Comparison of ENCODE assay signal across 8 mouse cellular contexts in genomic region chr1:58795291-58796058, GRCm38 (mm10). TPM values are rescaled to one million over a fixed set of nuclear protein-coding genes. Genes with fewer than 3 reads are reported as not detected.
DNase-seq lines count a peak whose midpoint lies in the region; ATAC-seq and TF ChIP-seq lines count a peak whose summit lies in the region.

Casp8 (plus strand) TSS chr1:58795374.

- peak within 1 kb of the TSS; percentile 75 for H3K4me3 ChIP-seq in embryonic fibroblast, embryonic 13.5 days (ENCODE audit: insufficient read depth, low read length)
- H3K4me3 ChIP-seq in heart, embryonic 16.5 days (ENCODE audit: low read length) = peak within 1 kb of the TSS; percentile 78
- peak within 1 kb of the TSS; percentile 96 for H3K4me3 ChIP-seq in megakaryocyte, embryonic 14.5 days (replicated peaks)

- no peak for TF ChIP-seq CTCF in embryonic fibroblast, embryonic 13.5 days (IDR thresholded peaks at IDR 0.05; ENCODE audit: borderline replicate concordance, insufficient read depth, low read length)

- peaks cover 3% of the 10 kb centered on the region for H3K36me3 ChIP-seq in heart, embryonic 16.5 days (ENCODE audit: control insufficient read depth, insufficient read depth)
- H3K36me3 ChIP-seq in megakaryocyte, embryonic 14.5 days (replicated peaks; ENCODE audit: low read length) = peaks cover 21% of the 10 kb centered on the region

- H3K4me2 ChIP-seq in heart, embryonic 16.5 days (ENCODE audit: low read depth, low read length) = peak within 1 kb of the TSS; percentile 86

- H3K9ac ChIP-seq in heart, embryonic 16.5 days (ENCODE audit: low read length) = peak within 1 kb of the TSS; percentile 90

- under 1% methylated on average over 42 of the region's 42 CpGs for WGBS in heart, embryonic 16.5 days

- no peaks in the 10 kb centered on the region for H3K27me3 ChIP-seq in heart, embryonic 16.5 days (ENCODE audit: control insufficient read depth, insufficient read depth, low read length)
- H3K27me3 ChIP-seq in megakaryocyte, embryonic 14.5 days (replicated peaks) = no peaks in the 10 kb centered on the region

- peak; percentile 90 for DNase-seq in A20 (ENCODE audit: low read depth, low spot score)
- peak; percentile 82 for DNase-seq in kidney, postnatal 14 days
- DNase-seq in spleen, adult 12 weeks (ENCODE audit: low spot score) = peak; percentile 50
- no peak for DNase-seq in layer of hippocampus, adult 18-20 months (ENCODE audit: low spot score in 2 of 2)

- peak within 1 kb of the TSS; percentile 56 for H3K27ac ChIP-seq in embryonic fibroblast, embryonic 13.5 days (ENCODE audit: insufficient read depth, low read length)
- peak within 1 kb of the TSS; percentile 82 for H3K27ac ChIP-seq in heart, embryonic 16.5 days (ENCODE audit: low read length)

- TF ChIP-seq POLR2A in embryonic fibroblast, embryonic 13.5 days (IDR thresholded peaks at IDR 0.05; ENCODE audit: low read depth, low read length) = peak; percentile 49

- peak; percentile 60 for ATAC-seq in activated CD4-positive, CD25-positive, alpha-beta regulatory T cell, adult 4 months
- peak; percentile 84 for ATAC-seq in heart, embryonic 16.5 days (replicated peaks; ENCODE audit: extremely low read depth, insufficient read depth, low FRiP score)

- H3K4me1 ChIP-seq in embryonic fibroblast, embryonic 13.5 days (ENCODE audit: control insufficient read depth, insufficient read depth, low read length) = peaks cover 5% of the 10 kb centered on the region; the same call in 1 of the 2 replicates
- 0 out of 2 replicates have a peak, but pooled peaks cover 2% of the 10 kb centered on the region for H3K4me1 ChIP-seq in heart, embryonic 16.5 days (ENCODE audit: control insufficient read depth, insufficient read depth, low read length)
- H3K4me1 ChIP-seq in megakaryocyte, embryonic 14.5 days = peaks cover 34% of the 10 kb centered on the region

- no peaks in the 10 kb centered on the region for H3K9me3 ChIP-seq in heart, embryonic 16.5 days (replicated peaks; ENCODE audit: control insufficient read depth, low read length)
- peaks cover 5% of the 10 kb centered on the region; the same call in 1 of the 2 replicates for H3K9me3 ChIP-seq in megakaryocyte, embryonic 14.5 days

RNA-seq across cellular contexts. Expression of gene Casp8, which starts in this region (rescaled TPM):
- 100 to 1,000 TPM; 182 to 204 TPM for polyA plus RNA-seq in activated CD4-positive, CD25-positive, alpha-beta regulatory T cell, adult 4 months (2017; shearing (Covaris generic))
- 37.2 and 39.1 TPM in 2 replicates for polyA plus RNA-seq in embryonic fibroblast, embryonic 13.5 days (2011; ENCODE audit: insufficient read length, low read depth, missing spikeins)
- polyA plus RNA-seq in heart, embryonic 16.5 days (2015; fragmentation: Nextera tagmentation; extraction: Ambion mirVana) = 24.6 and 26.0 TPM in 2 replicates
- 2.4 TPM in 1 of 2 replicates, not detected in the other for polyA plus RNA-seq in megakaryocyte, embryonic 14.5 days (2012; ENCODE audit: insufficient read depth, low replicate concordance)
- 1 to 10 TPM; 2.0 TPM for total RNA-seq in layer of hippocampus, adult 18-20 months (2021)

Comparison
In these comparisons a context has a peak if more than half of its experiments do, and no peak if none do; other contexts are left out.
1. DNase-seq: peak in A20 (single experiment), kidney, postnatal 14 days (single experiment) and spleen, adult 12 weeks (single experiment); none in layer of hippocampus, adult 18-20 months (0 of 2).
2. Peak in every context shown above with its lines, with median percentiles within 50 percentile points of each other: H3K4me3 ChIP-seq.